Mouse (Mus musculus): ENCODE data around the gene Tbx6. TPM values are rescaled to one million over a fixed set of nuclear protein-coding genes. Genes with fewer than 3 reads are reported as not detected.

Gene Tbx6
- total RNA-seq, 2 experiments from 2014 or later, result 2.1 to 2.6 TPM

GRCm38 (mm10) chr7:126806956-126807355, 25.7 kb downstream of the Tbx6 start:
- peak; percentile 74 for ATAC-seq (replicated peaks; ENCODE audit: low FRiP score, poor library complexity, severe bottlenecking)

- ATAC-seq (replicated peaks; ENCODE audit: low FRiP score, poor library complexity, severe bottlenecking), result no peak
Measured at GRCm38 (mm10) chr7:126807405-126807804, 26.1 kb downstream of the Tbx6 start.

GRCm38 (mm10) chr7:126808703-126809455, 27.6 kb downstream of the Tbx6 start:
- peak; percentile 92 for ATAC-seq (replicated peaks; ENCODE audit: low FRiP score, poor library complexity, severe bottlenecking)

GRCm38 (mm10) chr7:126809723-126810369, 28.6 kb downstream of the Tbx6 start:
- no peak for ATAC-seq (replicated peaks; ENCODE audit: low FRiP score, poor library complexity, severe bottlenecking)

GRCm38 (mm10) chr7:126815726-126816222, 34.5 kb downstream of the Tbx6 start:
- ATAC-seq (replicated peaks; ENCODE audit: low FRiP score, poor library complexity, severe bottlenecking), result no peak

- no peak for ATAC-seq (replicated peaks; ENCODE audit: low FRiP score, poor library complexity, severe bottlenecking)
Measured at GRCm38 (mm10) chr7:126816494-126816893, 35.2 kb downstream of the Tbx6 start.

- ATAC-seq (replicated peaks; ENCODE audit: low FRiP score, poor library complexity, severe bottlenecking), result no peak
Measured at GRCm38 (mm10) chr7:126817595-126817994, 36.3 kb downstream of the Tbx6 start.

GRCm38 (mm10) chr7:126818818-126819217, 37.5 kb downstream of the Tbx6 start:
- ATAC-seq (replicated peaks; ENCODE audit: low FRiP score, poor library complexity, severe bottlenecking), result no peak

GRCm38 (mm10) chr7:126821835-126822511, 40.7 kb downstream of the Tbx6 start:
- peak; percentile 78 for ATAC-seq (replicated peaks; ENCODE audit: low FRiP score, poor library complexity, severe bottlenecking)

- ATAC-seq (replicated peaks; ENCODE audit: low FRiP score, poor library complexity, severe bottlenecking), result no peak
Measured at GRCm38 (mm10) chr7:126822741-126823140, 41.5 kb downstream of the Tbx6 start.

- no peak for ATAC-seq (replicated peaks; ENCODE audit: low FRiP score, poor library complexity, severe bottlenecking)
Measured at GRCm38 (mm10) chr7:126823202-126823711, 42.0 kb downstream of the Tbx6 start.

GRCm38 (mm10) chr7:126823940-126824339, 42.7 kb downstream of the Tbx6 start:
- ATAC-seq (replicated peaks; ENCODE audit: low FRiP score, poor library complexity, severe bottlenecking), result no peak

- no peak for ATAC-seq (replicated peaks; ENCODE audit: low FRiP score, poor library complexity, severe bottlenecking)
Measured at GRCm38 (mm10) chr7:126825403-126825802, 44.1 kb downstream of the Tbx6 start.

GRCm38 (mm10) chr7:126825952-126826351, 44.7 kb downstream of the Tbx6 start:
- ATAC-seq (replicated peaks; ENCODE audit: low FRiP score, poor library complexity, severe bottlenecking), result no peak

- peak; percentile 6; the same call in 1 of the 2 replicates for ATAC-seq (replicated peaks; ENCODE audit: low FRiP score, poor library complexity, severe bottlenecking)
Measured at GRCm38 (mm10) chr7:126831539-126831938, 50.3 kb downstream of the Tbx6 start, which contains the start of gene 4930451I11Rik. 4930451I11Rik (minus strand) TSS chr7:126831639.

GRCm38 (mm10) chr7:126832036-126832598, 50.8 kb downstream of the Tbx6 start:
- ATAC-seq (replicated peaks; ENCODE audit: low FRiP score, poor library complexity, severe bottlenecking), result peak; percentile 86

GRCm38 (mm10) chr7:126833294-126833693, 52.0 kb downstream of the Tbx6 start:
- no peak for ATAC-seq (replicated peaks; ENCODE audit: low FRiP score, poor library complexity, severe bottlenecking)
